Mouse (Mus musculus) hindlimb bud, embryonic 11.5 days (tissue): ENCODE results near the gene Mapk8.

Experiments
- DNase-seq: peaks from one replicate; pipeline ENCODE4 v3.0.0-alpha.2; 2012; ENCODE audit warnings: low read depth, low spot score; ENCODE audit errors: extremely low spot score

The Mapk8 gene

DNA sequence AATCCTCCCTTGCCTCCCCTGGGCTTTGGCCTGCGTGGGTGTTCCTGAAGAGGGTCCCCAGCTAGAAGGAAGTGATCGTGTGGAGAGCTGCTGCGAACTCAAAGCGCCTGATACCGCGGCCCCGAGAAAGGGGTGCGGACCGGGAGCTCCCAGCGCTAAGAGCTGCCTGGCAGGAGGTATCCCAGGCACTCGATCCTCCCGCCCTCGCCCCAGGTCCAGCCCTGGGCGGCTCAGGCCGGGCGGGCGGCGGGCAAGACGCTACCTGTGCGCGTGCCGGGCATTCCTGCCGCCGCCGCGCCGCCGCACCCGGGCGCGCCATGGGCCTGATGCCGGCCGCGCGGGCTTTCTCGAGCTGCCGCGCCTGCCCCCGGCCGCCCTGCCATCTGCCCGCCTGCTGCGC, 95.9 kb downstream of the Mapk8 start:
- no peak for DNase-seq

DNA sequence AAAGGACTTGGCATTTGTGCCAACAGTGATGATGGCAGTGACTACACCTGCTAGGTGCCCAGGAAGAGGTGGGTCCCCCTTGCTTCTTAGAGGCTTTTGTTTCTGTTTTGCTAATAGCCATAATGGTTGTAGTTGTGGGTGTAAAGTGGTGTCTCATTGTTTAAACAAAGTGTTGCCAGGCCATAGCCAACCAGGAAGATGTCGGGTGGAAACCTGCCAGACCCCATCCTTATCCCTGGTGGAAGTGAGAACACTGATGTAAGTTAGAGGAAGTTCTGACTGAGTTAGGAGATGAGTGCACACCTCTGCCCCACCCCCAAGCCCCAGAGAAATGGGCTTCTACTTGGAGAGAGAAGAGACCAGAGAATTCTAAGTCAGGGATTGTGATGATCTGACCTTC, 98.8 kb downstream of the Mapk8 start:
- no peak for DNase-seq

DNA sequence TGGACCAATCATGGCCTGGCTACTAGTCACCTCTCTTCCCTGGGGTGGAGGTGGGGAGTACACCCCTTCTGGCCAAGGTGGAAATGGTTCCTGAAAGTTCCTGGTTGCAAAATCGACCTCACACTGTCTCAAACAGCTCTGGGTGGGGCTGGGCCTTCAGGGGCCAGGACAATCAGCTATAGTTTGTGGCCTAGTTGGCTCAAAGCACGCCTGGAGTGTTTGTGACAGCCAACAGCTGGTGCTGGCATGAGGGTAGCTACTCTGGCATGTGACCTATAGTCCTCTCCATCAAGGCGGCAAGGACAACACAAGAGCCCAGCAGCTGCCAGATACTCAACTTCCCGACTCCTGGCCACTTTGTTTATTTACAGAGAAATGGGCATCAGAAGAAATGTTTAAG, 99.2 kb downstream of the Mapk8 start:
- no peak for DNase-seq

DNA sequence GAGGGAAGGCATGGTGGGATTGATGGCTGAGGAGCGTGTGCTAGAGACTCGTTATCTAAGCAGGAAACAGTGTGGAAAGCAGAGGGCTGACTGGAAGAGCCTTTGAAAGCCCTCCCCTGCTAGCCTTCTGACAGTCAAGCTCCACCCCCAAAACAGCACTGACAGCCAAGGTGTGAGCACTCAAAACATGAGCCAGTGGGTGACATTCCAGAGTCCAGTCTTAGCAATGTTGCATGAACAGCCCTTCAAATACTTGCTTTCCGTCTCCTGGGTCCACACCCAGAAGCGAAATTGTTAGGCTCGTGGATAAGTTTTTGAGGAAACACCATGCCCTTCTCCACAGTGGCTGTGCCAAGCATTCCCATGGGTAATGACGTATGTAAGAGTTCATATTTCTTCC, 100.4 kb downstream of the Mapk8 start:
- no peak for DNase-seq

DNA sequence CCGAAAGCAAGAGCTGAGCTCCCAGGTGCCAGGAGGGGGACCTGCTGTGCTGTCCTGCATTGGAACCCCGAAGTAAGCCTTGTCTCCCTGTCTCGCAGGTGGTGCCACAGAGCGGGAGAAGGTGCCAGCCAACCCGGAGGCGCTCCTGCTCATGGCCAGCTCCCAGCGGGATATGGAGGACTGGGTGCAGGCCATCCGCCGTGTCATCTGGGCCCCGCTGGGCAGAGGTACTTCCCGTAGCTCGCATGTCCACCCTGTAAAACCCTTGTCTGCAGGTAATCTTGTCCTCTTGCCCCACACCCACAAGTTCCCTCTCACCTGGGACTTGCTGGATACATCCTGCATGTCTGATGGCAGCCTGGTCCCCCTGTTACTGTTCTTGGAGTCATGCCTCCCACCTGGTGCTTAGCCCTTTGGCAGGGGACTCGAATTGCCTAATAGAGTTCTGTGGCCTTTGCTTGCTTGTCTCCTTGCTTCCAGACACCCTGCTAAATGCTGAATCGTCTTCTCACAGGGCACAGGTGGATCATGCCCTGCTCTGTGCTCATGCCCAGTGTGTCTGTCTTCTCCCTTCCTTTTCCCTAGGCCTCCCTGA, 103.7 kb downstream of the Mapk8 start:
- no peak for DNase-seq

DNA sequence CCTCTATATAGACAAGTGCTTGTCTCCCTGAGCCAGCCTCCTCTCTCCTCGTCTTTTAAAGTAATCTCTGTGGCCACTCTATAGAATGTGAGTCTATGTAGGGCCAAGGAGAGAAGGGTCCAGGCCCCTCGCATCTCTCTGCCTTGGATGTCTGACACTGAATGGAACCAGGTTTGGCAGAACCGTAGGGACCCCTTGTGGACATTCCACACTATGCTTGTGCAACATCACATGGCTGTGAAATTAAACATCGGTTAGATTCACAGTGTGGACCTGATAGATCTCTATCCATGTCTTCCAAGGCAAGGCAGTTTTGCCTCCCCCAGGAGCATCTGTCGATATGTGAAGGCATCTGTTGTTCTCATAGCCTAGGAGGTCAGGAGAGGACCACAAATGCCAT, 108.3 kb downstream of the Mapk8 start:
- no peak for DNase-seq

DNA sequence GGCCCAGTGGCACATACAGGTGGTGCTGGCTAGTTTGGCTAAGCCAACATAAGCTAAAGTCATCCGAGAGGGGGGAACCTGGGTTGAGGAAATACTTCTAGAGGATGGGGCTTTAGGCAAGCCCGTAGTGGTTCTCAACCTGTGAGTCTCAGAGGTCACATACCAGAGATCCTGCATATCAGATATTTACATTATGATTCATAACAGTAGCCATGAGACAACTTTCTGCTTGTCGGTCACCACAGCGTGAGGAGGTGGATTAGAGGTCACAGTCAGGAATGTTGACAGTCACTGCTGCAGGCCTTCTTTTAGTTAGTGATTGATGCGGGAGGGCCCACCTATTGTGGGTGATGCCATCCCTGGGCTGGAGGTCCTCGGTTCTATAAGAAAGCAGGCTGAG, 111.2 kb downstream of the Mapk8 start:
- DNase-seq: no peak

DNA sequence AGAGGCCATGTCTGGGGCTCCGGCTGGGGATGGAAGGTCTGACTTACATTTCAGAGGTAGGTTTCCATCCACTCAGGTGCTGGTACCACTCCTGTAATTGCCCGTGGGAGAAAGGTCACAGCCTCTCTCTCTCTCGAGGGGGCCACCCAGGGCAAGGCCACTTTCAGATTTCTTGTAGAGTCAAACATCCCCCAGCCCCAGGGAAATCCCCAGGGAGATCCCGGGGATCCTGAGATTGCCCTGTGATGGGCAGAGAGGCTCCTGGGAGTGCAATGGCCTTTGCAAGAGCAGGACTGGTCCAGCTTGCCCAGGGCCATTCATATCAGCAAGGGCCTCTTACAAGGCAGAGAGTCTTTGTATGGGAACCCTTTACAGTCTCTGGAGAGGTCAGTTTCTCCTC, 112.6 kb downstream of the Mapk8 start:
- DNase-seq: no peak

DNA sequence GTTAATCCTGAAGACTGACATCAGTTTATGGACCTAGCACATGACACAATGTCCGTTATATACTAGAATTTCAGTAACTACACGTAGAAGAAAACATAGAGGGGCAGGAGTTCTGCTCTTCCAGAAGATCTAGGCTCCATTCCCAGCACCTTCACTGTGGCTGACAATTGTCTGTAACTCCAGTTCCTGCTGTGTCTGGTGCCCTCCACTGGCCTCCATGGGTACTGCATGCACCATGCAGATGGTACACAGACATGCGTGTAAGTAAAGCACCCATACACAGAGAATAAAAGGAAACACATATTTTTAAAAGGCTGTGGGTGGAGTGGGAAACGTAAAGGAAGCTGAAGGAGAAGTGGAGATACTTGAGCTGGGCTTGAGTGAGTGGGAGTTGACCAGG, 113.1 kb downstream of the Mapk8 start:
- DNase-seq: no peak

DNA sequence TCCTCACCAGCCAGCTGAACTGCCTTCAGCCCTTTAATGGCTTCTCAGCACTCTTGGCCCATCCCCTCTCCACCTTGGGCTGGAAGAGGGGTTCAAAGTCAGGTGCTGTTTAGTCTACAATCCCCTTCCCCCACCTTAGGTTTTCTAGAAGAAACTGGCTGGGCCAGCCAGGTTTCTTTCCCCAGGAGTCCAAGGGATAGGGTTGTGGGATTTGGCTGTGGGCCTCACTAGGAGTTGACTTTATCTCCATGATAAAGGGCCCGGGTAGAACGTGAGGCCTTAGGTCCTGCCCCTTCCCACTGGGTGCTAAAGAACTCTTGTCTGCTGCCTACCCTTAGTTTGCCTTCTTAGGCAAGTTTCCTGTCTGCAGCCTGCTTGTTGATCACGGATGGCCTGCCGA, 115.3 kb downstream of the Mapk8 start:
- DNase-seq: no peak

DNA sequence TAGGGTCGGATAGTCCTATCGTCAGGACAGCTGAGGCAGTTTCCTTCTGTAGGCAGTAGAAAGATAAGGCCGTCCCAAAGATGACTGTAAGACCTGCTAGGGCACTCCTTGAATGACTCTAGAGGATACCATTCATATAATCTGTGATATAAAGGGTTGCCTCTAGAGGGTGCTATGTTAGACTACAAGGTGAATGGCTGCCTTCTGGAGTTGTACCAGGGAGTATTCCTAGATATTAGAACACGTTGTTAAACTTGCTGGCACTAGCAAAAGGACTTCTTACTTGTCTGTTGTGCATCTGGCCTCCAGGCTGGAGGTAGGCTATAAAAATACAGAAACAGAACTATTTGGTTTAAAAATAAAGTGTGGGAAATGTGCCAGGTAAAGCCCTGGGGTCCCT, 116.0 kb downstream of the Mapk8 start:
- DNase-seq: no peak

DNA sequence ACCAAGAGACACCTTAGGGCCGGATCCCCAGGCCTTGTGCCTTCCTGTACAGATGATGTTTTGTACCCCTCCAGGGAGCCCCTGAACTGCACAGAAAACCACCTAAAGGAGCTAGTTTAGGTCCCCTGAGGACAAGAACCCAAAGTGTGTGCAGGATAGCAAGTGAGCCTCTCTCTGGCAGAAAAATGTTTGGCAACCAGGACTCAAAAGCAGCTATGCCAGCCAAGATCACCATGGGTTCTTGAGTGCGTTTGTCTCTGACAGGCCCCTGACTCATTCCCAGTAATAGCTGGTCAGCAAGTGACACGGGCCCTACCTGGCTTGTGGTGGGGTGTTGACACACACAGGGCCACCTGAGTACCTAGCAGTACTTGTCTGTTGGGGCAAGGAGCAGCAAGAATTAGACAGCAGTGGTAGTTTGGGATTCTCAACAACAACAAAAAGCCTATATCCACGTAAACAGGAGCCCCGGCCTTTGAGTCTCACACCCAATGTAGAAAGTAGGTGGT, 117.6 kb downstream of the Mapk8 start:
- DNase-seq: no peak

DNA sequence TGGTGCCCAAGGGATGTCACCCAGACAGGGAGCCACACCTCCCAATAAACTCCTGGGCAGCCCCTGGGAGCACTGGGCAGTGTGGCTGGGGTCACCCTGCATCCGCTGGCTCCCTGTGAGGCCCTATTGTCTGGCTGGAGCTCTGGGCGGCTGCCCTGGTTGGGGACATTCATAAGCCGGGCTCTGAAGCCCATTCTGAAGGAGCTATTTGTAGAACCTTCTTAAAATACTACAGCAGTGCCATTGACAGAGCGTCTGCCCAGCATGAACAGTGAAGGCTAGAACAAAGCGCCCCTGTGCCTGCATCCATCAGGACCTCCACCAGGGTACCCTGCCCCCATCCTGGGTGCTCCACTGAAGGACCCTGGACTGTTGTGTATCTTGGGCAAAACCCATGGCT, 118.6 kb downstream of the Mapk8 start:
- no peak for DNase-seq
